Mouse (Mus musculus): ENCODE measurements around the gene Rbp1. TPM values are rescaled to one million over a fixed set of nuclear protein-coding genes. Genes with fewer than 3 reads are reported as not detected.

Gene Rbp1
- total RNA-seq, 2 experiments from 2014 or later = 5.1 to 9.5 TPM

- no peak for DNase-seq (ENCODE audit: low spot score in 2 of 2)
Observed at GRCm38 (mm10) chr9:98424291-98424690, 1.5 kb downstream of the Rbp1 start.

- no peak for DNase-seq (ENCODE audit: low spot score in 2 of 2)
Observed at GRCm38 (mm10) chr9:98424725-98425210, 2.0 kb downstream of the Rbp1 start.

DNA sequence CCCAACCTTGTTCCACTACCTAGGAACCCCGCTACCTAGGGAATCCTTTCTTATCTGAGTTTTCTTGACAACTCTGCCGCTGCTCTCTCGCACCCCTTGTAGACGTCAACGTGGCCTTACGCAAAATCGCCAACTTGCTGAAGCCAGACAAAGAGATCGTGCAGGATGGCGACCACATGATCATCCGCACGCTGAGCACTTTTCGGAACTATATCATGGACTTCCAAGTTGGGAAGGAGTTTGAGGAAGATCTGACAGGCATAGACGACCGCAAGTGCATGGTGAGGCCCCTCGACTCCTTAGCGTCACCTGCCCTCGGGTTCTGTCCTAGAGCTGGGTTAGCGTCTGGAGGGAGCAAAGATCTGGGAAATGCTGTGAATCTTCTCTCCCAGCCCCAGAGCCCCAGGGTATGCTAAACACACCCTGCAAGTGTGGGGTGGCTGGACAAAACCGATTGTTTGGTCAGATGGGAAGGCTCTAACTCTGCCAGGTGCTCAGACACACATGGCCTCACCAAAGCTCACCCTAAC lies 2.7 kb downstream of the Rbp1 start:
- DNase-seq (ENCODE audit: low spot score in 2 of 2) = no peak

GRCm38 (mm10) chr9:98427906-98428517 lies 5.3 kb downstream of the Rbp1 start:
- DNase-seq (ENCODE audit: low spot score in 2 of 2) = no peak

GRCm38 (mm10) chr9:98428783-98429182 lies 6.0 kb downstream of the Rbp1 start:
- DNase-seq (ENCODE audit: low spot score in 2 of 2) = no peak

GRCm38 (mm10) chr9:98429806-98430205 lies 7.0 kb downstream of the Rbp1 start:
- DNase-seq (ENCODE audit: low spot score in 2 of 2) = no peak

GRCm38 (mm10) chr9:98430528-98430927 lies 7.8 kb downstream of the Rbp1 start:
- DNase-seq (ENCODE audit: low spot score in 2 of 2) = no peak

- no peak for DNase-seq (ENCODE audit: low spot score in 2 of 2)
Observed at GRCm38 (mm10) chr9:98433021-98433420, 10.3 kb downstream of the Rbp1 start.

- no peak for DNase-seq (ENCODE audit: low spot score in 2 of 2)
Observed at GRCm38 (mm10) chr9:98433956-98434588, 11.3 kb downstream of the Rbp1 start.

GRCm38 (mm10) chr9:98437819-98438218 lies 15.1 kb downstream of the Rbp1 start:
- DNase-seq (ENCODE audit: low spot score in 2 of 2) = no peak

DNA sequence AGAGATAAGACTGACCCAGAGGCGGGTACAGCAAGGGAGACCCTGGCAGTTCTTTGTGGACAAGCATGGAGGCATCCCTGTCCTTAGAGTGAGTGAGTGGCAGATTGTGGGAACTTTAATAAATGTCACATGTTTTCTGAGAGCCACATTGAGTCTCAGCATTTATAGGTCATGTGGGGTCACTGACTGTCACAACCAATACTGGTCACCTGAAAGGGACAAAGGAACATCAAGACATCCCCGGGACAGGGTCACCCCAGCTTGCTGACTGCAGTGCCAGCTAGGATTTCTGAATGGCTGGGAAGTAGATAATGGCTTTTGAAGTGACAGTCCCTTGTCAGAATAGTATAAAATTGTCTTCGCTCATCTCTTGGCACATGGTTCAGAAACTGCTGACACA lies 16.3 kb downstream of the Rbp1 start:
- no peak for DNase-seq (ENCODE audit: low spot score in 2 of 2)

DNA sequence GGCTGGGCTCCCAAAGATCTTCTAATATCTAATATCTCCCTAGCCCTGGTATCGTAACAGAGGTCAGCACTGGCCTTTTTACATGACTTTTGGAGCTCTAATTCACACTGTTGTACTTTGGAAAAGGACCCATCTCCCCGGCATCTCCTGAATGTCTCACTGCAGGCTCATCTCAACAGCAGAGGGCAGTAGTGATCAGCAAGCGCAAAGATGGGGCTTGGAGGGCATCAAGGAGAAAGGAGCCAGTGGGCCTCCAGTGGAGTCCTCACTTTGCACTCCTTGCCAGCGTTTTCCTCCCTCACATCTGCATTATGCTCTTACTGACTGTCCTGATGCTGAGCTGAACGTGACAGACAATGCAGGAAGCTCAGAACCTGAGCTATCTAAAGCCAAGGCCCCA lies 19.9 kb downstream of the Rbp1 start:
- DNase-seq (ENCODE audit: low spot score in 2 of 2) = peak in 1 of 2 experiments; percentile 41

DNA sequence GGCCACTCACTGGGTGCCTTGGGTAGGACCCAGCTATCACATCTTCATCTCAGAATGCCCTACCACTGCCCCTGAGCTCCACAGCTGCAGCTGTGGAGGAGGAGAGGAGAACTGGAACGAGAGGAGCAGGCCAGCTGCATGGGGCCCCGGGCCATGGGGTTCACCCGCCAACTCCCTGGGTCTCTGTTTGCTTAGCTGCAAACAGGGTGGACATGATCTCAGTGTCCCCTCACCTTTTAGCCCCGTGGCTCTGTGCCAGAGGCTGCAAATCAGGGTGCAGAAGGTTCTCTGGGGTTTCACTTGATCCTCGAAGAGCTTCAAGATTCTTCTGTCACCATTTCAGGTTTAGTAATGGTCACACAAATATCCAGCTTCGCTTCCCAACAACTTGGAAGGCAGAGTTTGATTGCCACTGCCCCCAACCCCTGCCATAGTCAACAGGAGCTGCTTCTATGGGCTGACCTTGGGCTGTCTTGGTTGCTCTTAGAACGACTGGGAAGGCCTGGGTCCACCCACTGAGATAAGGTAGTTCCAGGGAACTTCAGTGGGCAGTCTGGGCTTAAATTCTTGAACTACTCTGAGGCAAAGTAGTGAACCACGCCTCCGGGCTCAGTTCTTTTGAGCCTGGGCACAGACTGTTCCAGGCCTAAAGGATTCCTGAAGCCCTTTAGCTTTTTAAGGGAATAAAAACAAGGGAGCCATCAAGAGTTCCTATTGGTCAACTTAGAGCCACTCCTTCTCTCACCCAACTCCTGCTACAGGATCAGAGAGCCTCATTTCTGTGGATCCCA lies 22.8 kb downstream of the Rbp1 start:
- no peak for DNase-seq (ENCODE audit: low spot score in 2 of 2)

- peak in 1 of 2 experiments; percentile 15 for DNase-seq (ENCODE audit: low spot score in 2 of 2)
Observed at GRCm38 (mm10) chr9:98450976-98451375, 28.2 kb downstream of the Rbp1 start.

- DNase-seq (ENCODE audit: low spot score in 2 of 2) = no peak
Observed at GRCm38 (mm10) chr9:98466709-98467108, 43.9 kb downstream of the Rbp1 start.

DNA sequence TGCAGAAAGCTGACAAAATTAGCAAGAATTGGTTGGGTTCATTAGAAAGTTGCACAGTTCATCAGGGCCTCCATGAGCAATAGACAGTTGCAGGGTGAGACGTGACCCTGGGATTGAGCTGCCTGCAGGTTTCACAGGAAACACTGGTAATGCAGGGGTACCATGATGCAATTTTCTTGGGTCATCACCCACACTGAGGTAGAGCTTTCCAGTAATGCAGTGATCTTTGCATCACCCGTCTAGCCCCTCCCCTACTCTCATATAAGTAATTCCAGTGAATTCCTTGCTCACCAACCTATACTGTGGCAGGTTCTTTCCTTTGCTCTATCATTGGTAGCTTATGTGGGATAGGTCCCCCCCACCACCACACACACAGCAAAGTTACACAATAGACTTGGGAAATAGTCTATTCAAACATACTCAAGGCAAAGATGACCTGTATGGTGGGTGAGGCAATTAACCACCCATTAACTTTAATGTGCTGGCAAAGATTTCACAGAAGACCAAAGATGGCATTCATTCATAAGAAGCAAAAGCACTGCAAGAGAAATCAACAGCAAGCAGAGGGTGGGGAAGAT lies 57.5 kb downstream of the Rbp1 start:
- no peak for DNase-seq (ENCODE audit: low spot score in 2 of 2)

GRCm38 (mm10) chr9:98482256-98482655 lies 59.5 kb downstream of the Rbp1 start:
- DNase-seq (ENCODE audit: low spot score in 2 of 2) = no peak

DNA sequence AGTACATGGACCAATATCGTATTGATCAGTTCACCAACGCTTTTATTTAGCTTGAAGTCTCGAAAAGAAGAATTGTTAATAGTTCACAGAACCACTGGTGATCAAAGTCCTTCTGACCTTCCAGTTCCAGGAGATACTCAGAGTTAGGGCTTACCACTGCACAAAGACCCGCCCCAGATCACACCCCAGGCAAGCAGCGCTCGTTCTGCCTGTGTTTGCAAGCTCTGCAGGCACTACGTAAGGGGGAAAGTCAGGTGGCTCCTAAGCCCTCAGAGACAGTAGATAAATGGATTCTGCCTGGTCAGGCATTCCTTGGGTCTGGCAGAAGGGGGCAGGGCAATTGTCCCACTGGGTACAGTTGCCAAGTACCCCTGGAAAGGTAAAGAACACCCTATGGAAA lies 62.3 kb downstream of the Rbp1 start:
- no peak for DNase-seq (ENCODE audit: low spot score in 2 of 2)

DNA sequence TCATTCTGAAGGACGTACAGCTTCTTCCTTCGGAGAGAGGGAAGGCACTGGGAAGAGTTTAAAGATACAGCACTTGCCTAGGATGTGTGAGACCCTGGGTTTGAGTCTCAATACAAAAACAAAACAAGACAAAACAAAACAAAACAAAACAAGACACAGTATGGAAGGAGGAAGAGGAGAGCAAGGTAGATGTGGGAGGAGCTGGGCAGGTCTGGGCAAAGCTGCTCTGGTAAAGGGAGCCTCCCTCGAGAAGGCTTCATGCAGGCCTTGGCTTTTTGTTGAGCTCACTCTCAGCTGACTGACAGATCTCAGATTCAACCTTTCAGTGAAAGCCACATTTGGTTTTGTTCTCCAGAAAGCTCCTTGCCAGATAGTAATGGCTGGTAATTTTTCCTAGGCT lies 63.1 kb downstream of the Rbp1 start, which contains the start of gene Rbp2:
Gene Rbp2 (plus strand): TSS at position 301 of the 400 bp plus-strand sequence.
- no peak for DNase-seq (ENCODE audit: low spot score in 2 of 2)

DNA sequence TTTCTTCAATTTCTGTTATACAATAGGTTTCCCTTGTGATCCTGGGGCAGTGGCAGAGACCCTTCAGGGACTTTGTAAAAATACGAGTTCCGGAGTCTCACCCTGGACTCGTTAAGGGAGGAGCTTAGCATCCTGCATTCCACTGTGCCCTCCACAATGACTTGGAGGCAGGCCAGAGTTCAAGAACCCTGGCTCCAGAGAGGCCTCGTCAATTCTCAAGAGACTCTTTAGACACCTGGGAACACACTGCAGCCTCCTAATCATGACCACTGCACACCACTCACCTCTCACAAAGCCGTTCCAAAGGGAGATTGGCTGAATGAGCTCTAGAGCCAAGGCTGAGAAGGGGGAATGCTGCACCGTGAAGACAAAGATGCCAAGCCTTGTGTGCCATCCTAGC lies 64.5 kb downstream of the Rbp1 start:
- no peak for DNase-seq (ENCODE audit: low spot score in 2 of 2)

DNA sequence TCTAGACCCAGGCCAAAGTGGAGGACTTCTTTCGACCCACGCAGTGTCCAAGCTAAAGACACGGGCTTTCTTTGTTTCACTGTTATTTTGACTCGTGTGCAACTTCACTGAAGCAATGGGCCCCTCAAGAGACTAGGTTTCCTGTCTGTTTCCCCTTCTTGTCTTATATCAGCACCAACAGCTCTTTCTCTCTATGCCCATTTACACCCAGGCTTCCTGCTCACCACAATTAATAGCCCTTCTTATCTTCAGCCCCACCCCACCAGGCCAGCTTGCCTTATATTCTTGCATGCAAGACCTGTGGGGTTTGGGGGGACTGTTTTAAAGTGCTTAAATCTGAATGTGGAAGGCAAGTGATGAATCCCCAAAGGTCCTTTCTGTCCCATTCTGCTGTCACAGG lies 66.8 kb downstream of the Rbp1 start:
- no peak for DNase-seq (ENCODE audit: low spot score in 2 of 2)

Measured in layer of hippocampus, postnatal 14 days (tissue).